Mouse (Mus musculus) cerebellum, adult 8-10 months (tissue): ENCODE measurements around the gene Rela.
"Not testable (repeated sequence)": the region's sequence is repeated elsewhere in the genome, so short reads cannot be mapped to it uniquely, and the experiment has no call there.

Experiments used
- DNase-seq: peaks from one replicate; pipeline ENCODE4 v3.0.0; 2022

The Rela gene

DNA sequence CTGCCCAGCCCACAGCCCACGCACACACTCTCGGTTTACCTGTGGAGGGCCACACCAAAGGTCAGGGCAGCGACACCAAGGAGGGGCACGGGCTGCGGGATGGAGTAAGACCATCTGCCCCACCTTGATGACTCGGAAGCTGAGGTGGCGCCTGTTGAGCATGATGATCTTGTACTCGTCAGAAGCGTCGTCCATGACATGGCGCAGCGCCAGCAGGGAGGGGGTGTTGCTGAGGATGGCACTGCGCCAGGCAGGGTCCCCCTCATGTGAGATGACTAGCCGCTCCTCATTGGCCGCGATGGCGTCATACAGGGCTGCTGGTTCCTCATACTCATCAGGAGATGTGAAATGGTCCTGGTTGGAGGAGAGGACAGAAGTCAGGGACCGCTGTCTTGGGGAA is 29.1 kb downstream of the Rela start:
- no peak for DNase-seq

DNA sequence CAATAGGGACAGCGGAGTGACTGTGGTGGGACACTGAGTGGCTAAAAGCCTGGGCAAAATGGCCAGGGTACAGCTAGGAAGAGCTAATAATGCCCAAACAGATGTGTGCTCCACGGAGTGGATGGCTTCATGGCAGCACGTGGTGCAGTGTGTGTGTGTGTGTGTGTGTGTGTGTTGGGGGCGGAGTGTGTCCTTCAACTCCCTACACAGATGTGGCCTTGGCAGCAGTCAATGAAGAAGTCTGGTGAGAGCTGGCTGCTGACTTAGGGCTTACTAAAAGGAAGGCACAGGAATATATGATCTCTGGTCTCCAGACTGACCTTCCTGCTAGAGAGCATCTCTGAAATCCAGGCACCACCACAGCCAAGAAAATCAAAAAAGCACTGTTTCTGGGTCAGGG is 31.1 kb downstream of the Rela start:
- DNase-seq: no peak

DNA sequence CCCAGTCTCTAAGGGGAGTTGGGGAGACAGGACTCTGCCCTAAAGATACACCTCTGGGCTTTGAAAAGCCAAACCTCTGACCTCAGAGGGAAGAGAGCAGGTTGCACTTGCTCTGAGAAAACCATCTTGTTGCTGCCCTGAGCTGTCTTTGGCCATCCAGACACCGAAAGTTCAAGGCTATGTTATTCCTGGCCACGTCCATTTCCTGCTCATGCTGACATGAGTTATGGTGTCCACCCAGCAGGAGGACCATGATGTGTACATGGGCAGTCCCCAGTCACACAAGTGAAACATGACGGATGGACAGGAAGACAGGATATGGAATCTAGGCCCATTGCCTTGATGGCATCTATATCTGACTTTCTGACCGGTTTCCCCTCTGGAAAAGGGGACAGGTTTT is 43.1 kb downstream of the Rela start:
- DNase-seq: no peak

DNA sequence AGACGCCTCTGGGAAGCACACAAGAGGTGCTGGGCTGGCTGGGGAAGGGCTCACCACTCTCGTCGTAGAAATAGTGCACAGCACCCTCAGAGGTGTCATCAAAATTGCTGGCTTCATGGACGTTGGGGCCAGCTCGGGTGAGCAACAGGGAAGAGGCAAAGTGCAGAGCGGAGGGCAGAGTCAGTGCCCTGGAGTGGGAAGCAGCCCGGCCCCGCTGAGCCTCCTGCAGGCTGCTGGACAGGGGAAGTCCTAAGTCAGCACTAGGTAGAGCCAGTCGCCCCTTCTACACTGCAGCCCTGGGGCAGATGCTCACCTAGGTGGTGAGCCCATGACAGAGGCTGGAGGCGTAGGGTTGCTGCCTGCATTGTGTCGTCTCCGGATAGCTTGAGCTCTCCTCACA is 47.0 kb downstream of the Rela start:
- no peak for DNase-seq

DNA sequence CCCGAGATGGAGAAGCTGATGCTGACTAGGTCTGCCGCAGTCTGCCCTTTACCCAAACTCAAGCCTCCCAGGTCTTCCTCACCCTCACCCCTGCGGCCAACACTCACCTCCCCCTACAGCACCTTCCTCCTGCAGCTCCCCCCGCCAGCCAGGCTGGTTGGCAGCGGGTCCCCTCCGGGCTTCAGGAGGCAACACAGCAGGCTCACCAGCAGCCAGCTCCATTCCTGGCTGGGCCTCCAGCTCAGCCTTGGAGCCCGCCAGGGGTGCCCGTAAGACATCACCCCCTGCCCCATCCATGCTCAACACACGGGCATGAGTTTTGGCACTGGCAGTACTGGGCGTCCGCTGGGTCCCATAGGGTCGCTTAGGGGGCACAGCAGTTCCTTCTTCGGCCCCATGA is 47.7 kb downstream of the Rela start:
- no peak for DNase-seq

DNA sequence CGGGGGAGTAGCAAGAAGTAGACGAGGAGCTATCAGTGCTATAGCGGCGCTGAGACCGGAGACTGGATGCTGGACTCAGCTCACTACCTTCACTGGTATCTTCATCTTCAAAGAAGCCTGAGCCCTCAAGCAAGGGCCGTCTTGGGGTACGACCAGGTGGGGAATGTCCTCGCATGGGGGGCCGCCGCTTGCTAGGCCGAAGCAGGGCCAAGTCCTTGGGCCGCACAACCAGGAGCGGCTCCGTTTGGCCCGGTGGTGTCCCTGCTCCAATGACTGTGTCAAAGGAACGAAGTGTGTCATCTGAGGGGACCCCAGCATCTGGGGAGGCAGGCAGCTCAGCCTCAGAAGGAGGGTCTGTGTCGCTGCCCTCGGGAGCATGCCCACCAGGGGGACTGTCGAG is 48.1 kb downstream of the Rela start:
- no peak for DNase-seq

DNA sequence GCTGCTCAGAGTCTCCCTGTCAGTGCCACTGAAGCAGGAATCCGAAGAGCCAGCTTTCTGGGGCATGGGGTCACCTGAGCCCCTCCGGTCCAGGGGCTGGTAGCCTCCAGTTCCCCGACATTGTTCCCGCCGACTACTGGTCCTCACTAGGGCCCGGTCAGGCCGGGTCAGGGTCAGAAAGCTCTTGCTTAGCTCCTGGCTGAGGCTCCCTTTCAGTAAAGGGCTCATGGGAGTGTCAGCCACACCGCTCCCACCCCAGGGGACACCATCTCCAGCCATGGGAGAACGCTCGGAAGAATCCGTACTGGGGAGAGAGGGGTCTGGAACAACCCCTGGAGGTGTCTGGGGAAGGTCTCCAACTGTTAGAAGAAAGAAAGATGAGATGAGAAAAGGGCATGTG is 48.6 kb downstream of the Rela start:
- DNase-seq: no peak

DNA sequence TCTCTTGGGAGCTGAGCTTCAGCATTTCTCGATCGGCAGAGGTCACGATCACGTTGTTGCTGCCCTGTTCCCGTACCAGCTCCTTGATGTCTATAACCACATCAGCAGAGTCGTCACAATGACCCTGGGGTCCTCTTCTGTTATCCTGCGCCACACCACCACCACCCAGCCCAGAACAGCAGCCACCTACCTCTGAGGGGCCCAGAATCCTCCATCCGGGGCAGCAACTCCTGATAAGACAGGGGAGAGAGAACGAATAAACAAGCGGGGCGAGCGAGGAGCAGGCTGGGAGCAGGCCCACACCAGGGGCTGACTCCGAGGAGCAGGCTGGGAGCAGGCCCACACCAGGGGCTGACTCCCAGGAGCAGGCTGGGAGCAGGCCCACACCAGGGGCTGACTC is 49.2 kb downstream of the Rela start:
- DNase-seq: no peak

DNA sequence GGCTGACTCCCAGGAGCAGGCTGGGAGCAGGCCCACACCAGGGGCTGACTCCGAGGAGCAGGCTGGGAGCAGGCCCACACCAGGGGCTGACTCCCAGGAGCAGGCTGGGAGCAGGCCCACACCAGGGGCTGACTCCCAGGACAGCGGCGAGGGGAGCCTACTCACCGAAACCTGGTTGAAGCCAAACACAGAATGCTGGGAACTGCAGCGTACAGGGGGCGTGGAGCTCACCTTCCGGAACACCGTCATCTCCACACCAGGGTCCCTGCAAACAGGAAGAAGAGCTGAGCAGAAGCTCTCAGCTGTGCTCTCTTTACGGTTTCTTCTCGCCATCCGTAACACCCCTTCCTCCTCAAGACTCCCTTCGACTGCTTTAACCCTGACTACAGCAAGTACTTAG is 49.7 kb downstream of the Rela start:
- DNase-seq: not testable (repeated sequence)

DNA sequence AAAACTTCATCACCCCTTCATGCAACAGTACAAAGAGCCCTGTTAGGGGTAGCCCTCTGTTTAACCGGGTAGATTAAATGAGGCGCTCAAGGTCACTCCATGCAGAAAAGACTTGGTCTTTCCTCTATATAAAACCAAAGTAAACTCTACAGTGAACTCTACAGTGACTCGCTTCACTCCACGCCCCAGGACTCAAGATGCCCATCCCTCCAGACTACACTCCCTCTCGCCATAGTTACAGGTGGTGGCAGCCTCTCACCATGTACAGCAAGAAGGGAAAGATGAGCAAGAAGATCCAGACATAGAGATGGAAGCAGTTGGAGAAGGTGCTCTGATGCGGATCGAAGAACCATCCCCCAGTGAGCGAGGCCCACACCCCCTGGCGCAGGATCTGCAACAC is 50.5 kb downstream of the Rela start:
- DNase-seq: no peak

DNA sequence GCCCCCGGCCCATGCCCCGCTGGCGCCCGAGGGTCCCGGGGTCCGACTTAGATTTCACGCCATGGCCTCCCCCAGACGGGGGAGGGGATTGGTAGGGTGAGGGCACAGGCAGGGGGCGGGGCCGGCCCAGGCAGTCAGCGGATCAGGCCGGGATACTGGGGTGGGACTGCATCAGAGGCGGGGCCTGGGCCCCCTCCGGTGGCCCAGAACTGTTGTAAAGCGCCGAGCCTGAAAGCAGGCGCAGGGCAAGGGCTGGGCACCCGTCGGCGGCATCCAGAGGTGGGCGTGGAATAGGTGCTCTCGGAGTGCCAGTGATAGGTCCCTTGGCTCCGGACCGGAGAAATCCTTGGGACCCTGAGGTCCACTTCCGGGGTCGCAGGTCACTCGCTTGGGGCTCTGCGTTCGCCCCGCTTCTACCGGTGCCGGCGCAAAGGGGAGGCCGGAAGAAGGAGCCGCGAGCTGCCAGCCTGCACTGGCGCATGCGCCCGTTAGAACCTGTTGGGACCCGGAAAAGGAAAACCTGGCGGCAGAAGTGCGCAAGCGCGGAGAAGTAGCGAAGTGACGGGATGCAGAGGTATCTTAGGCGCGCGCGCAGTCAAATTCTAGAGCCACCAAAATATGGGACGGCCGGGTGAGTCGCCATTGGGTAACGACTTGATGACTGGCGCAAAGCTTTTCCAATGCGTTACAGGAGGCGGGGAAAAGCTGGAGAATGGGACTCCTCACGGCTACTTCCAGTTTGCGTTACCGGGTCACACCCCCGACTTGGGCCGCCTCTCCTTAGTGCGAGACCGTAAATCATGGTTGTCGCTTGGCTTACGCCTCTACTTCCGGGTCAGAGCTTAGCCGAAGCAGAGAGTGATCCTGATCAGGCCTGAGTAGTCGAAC is 51.2 kb downstream of the Rela start, which contains the start of the genes Map3k11 and Pcnx3:
Gene Map3k11, plus strand, starts transcription at position 543 of the 888 bp plus-strand sequence.
Gene Pcnx3, minus strand, starts transcription at position 709 of the 888 bp plus-strand sequence.
- DNase-seq: peak; percentile 96

DNA sequence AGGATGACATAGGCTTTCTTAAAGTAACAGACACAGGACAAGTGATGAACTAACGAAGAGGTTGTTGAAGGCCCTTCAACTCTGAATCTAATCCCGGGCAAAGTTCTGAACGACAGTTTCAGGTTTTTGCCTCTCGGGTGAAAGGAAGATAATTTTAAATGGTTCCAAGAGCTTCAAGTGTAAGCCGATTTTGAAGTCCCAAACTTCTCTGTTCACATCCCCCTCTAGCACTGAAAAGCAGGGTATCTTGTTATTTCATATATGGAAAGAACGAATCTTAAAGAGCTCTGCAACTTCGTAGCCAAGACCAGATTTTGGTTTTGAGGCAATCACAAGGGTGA is 51.8 kb downstream of the Rela start:
- no peak for DNase-seq

DNA sequence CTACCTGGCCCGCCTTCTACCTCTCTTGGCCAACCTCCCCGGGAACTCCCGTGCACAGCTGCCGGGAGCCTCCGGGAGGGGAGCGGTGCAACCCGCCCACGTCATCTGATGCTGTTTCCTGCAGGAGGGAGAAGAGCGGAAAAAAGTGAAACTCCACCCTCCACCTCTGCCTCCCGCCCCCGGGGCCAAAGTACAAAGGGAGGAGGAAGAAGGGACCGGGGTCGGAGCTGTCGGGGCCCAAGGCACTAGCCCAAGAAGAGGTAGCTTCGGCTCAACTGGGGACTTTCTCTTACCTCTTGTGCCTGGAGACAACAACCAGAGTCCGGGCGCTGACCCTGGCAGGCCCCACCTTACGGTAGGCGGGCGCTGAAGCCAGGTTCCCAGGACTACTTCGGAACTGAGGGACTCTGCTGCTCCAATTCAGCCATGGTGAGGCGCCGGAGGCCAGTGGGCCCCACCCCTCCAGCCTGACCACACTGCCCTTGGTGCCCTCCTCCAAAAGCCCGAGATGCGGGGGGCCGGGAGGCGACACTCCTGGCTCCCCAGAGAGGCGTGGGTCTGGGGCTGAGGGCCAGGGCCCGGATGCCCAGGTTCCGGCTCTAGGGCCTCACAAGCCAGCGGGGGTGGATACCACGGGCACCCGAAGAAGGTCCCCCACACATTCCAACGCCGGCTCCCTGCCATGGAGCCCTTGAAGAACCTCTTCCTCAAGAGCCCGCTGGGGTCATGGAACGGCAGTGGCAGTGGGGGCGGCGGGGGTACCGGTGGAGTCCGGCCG is 52.5 kb downstream of the Rela start:
- peak; percentile 66 for DNase-seq

DNA sequence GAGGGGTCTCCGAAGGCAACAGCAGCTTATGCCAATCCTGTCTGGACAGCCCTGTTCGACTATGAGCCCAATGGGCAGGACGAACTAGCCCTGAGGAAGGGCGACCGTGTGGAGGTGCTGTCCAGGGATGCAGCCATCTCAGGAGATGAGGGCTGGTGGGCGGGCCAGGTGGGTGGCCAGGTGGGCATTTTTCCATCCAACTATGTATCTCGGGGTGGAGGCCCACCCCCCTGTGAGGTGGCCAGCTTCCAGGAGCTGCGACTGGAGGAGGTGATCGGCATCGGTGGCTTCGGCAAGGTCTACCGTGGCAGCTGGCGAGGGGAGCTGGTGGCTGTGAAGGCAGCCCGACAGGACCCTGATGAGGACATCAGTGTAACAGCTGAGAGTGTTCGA is 53.1 kb downstream of the Rela start:
- DNase-seq: peak; percentile 49

DNA sequence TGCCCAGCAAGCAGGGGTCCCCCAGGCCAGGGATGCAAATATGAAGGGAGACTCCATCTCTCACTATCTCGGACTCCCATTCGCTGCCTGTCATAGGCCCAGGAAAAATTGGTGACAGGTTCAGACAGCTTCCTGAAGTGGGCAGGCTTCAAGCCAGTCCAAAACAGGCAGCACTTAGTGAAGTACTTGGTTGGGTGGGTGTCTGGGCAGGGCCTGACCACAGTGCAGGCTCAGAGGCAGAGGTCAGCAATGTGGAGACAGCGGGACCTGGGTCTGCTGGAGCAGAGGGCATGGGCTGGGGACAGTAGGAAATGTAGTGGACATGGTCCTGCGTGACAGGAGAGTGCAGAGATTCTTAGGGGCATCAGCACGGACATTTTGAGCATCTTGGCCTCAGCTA is 54.3 kb downstream of the Rela start:
- DNase-seq: no peak

DNA sequence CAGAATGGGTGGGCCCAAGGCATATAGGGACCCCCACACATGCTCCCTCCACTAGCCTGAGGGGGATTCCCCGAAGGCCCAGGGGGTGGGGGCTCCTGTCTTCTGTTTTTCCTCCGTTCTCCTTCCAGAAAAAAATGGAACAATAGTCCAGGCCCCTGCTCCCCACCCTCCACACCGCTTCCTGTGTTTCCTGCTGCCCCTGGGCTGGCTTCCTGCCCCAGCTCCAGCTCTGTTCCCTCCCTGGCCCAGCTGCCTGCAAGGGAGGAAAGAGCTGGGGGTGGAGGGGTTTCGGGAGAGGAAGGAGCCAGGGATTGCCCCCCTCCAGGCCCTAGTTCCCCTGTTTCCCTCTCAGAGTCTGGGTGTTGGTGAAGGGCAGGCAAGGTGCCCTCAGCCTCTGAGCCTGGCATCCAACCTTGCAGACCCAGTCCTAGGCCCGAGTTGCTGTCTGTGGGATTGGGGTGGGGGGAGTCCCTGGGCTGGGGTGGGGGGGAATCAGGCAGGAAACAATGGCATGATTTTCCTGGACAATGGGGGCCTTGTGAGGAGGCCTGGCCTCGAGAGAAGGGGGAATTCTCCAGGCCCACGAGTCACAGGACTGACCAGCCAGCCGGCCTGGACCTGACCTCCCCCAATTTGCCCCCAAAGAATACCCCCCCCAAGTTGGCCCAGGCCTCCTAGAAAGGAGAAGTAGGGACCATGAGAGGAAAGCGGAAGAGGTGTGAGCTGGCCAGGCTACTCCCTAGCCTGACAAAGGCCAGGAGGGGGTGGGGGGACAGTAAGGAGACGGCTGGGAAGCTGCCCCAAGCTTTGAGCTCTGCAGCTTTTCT is 55.0 kb downstream of the Rela start:
- no peak for DNase-seq

DNA sequence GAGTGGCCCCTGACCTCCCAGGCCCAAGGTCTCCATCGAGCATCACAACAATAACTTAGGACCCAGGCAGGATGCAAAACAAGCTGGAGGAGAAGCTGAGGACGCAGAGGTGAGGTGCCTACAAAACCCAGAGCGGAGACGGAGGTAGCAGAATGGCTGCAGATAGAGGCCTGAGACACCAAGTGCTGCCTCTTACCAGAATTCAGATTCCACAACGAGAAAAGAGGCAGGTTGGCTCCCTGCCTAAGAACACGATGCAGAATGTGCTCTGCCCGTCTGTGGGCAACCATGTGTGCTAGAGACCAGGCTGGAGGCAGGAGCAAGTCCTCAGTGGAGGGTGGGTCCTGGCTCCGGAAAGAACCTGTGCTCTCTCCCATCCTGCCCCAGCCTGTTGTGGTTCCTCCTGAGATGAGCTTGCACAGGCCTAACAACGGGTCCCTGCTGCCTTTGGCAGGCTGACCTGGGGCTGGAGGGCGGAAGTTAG is 55.7 kb downstream of the Rela start:
- no peak for DNase-seq

DNA sequence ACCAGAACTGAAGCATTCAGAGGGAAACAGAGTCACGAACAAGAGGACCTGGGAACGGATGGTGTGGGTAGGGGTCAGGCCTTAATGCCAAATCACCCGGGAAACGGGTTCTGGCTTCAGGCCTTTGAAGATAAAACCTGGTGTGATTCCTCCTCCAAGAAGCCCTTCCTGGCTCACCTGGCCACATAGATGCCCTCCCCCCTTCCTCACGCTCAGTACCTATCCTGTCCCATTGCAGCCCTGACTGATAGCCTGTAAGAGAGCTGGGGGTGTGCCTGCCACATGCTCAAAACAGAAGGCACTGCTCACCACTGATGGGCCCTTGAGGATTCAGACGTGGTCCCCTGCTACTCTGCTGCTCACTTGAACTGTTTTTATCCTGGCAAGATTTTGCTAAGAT is 56.5 kb downstream of the Rela start:
- DNase-seq: no peak

DNA sequence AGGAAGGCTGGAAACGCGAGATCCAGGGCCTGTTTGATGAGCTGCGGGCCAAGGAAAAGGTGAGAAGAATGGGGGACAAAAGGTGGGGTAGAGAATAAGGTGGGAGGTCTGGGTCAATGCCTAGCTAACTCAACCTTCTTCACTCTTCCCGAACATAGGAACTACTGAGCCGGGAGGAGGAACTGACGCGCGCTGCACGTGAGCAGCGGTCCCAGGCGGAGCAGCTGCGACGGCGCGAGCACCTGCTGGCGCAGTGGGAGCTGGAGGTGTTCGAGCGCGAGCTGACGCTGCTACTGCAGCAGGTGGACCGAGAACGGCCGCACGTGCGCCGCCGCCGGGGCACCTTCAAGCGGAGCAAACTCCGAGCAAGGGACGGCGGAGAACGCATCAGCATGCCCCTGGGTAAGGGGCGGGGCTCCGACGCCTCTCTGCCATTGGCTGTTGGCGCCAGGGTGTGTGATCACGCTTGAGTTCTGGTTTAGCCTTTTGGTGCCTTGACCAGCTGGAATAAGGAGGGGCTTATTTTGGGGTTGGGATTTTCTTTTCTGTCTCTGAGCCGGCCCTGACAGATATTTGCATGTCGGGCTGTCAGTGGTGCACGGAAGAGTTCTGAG is 58.7 kb downstream of the Rela start:
- no peak for DNase-seq
